Mouse (Mus musculus) cerebellum, adult 18-20 months (tissue): ENCODE data around the gene Snip1.

Experiments used
- DNase-seq, 2 experiments: peaks; one replicate each; pipeline ENCODE4 v3.0.0; 2021

Snip1 gene

DNA sequence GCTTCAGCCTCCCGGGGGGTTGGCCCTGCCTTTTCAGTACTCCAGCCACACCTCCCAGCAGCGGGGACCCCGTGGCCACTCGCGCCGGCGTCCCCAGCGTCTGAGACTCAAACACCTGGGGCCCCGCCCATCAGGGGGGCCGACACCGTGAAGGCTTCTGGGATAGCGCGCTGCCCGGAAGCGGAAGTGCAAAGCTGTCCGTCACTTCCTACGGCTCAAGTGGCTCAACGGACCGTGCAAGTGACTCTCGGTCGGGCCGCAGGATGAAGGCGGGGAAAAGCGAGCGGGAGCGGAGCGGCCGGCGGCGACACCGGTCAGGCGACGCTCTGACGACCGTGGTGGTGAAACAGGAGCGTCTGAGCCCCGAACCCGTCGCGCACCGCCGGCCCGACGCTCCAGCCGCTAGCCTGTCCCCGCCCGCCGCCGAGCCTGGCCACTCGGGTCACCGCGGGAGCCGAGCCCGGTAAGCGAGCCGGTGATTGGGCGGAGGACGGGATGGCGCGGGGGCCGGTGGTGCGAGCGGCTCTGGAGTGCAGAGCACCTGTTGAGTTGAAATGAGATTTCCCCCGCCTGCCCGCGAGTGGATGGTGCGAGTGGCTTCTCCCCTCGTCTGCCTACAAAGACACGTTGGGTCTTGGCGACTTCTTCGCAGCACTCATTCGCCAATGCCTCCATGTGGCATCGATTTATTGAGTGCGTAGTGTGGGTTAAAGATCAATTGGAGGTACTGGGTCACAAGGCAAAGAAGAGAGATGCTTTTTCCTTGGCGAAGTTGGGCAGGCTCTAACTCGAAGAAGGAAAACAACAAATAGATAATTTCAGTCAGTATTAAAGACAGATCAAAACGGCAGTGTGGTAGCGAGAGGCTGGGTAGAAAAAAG is at the start of gene Snip1:
Gene Snip1 (plus strand): TSS at position 183 of the 881 bp plus-strand sequence.
- peak; percentile 93 to 96 for DNase-seq

DNA sequence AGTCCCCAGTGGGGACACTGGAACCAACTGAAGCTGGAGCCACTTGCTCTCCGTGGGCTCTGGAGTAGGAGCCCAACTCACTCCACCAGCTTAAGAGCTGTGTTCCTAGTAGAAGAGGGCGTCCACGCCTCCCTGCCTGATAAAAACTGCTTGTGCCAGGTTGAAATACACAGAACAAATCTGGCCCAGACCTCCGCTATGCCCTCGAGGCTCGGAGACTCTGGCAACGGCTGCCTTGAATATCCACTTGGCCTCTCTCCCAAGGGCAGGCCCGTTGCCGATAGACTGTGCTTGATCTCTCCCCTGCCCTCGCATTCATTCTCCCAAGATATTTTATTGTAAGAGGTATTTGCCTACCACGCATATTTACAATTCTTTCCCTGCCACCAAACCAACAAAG is 49.0 kb upstream of the Snip1 start:
- no peak for DNase-seq

DNA sequence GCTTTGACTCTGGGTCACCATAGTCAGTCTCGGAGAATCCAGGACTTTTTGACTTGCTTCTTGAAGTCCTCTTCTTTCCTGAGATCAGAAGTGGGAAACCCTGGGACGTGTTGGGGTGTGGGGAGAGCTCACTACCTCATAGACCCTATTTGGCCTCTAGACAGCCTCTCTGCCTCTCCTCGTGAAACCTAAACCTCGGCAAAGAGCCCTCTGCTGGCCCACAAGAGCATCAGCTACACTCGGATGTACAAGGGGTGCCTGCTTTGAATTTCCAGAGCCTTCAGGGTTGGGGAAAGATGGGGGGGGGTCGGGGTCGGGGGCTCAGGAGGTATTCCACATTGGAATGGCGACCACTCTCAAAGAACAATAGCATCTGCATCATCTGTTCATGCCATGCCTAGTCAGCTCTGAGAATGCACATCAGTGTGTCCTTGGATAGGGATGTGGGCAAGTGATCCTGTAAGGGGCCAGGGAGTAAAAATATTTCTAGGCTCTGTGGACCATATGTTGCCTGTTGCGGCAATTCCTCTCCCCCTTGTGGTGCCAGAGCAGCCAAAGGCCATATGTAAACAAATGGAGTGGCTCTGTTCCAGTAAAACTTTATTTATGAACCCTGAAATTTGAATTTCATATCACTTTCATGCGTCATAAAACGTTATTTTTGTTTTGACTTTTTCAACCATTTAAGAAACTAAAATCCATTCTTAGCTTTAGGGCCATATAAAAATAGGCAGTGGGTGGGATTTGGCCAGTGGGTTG is 45.5 kb upstream of the Snip1 start:
- DNase-seq = no peak

DNA sequence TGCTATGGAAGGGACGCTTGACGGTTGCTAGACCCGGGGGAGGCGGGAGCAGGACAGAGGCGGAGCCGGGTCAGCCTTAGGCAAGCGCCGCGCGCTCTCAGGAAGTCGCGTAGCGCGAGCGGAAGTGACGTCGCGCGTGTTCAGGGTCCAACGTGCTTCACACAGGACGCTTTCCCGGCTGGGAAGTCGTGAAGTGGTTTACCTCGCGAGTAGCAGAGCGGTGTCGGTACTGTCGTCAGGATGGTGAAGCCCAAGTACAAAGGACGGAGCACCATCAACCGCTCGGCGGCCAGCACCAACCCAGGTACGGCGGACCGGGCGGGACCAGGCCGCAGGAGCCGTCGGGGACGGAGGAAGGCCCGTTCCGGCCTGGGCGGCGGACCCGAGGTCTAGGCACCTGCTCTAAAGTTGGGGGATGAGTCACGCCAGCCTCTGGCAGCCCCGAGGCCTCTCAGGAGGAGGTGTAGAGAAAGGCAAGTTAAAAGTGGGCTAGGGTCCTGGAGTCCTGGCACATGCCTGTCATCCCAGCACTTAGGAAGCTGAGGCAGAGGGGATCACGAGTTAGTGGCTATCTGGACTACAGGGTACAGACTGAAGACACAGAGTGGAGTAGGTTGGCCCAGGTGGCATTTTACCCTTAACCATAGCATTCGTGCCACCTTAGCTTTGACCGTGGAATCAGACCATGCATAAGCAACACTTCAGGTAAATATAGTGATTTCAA is 36.4 kb upstream of the Snip1 start:
- DNase-seq = peak; percentile 94 to 96

DNA sequence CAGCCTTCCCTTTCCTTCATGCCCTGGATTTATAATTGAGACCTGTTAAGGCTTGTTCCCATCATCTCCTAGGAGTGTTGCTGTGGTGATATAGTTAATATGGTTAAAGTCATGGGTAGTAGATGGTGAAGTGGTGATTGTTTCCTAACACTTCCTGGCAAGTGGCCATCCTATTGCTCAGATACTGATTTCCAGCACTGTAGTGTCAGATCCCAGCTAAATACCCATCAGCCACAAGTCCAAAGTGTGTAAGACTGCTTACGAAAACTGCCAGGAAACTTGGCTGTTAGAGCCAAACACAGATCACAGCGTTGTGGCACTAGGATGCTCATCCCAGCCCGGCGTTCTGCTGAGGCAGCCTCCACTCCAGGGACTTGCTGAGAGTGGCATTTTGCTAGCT is 32.1 kb upstream of the Snip1 start:
- DNase-seq = no peak

DNA sequence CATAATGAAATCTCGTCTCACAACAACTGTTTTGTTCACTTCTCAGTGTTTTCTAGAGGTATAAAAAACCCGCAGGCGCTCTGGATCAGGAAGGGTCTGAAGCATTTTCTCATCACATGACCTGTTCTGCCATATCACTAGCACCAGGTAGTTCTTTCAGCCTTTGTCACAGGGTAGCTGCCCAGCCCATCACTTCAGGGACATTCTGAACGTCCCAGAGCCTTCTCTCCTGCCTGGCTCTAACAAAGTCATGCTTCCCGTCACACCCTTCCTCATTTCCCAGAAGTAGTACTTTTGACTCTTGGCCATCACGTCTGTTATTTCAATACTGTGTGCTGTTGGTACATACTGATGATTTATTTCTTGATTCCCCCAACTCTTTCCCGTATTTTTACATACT is 22.0 kb upstream of the Snip1 start:
- DNase-seq = no peak

DNA sequence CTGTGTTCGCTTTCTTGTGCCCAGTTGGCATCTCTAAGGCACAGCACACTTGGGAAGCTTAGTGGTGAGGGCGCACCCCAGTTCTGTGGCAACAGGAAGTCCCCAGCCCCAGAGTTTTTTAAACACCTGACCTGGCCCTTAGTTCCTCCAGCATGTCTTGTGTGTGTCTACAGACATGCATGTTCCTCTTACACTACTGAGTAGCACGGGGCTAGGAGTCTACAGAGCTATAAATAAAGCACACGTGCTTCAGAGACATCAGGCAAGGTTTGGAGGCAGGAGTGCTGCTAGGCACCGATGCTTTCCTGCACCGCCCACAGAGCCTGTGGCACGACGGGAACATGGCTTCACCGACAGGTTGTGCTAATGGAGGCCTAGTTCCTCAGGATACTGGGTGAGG is 11.1 kb upstream of the Snip1 start:
- no peak for DNase-seq

DNA sequence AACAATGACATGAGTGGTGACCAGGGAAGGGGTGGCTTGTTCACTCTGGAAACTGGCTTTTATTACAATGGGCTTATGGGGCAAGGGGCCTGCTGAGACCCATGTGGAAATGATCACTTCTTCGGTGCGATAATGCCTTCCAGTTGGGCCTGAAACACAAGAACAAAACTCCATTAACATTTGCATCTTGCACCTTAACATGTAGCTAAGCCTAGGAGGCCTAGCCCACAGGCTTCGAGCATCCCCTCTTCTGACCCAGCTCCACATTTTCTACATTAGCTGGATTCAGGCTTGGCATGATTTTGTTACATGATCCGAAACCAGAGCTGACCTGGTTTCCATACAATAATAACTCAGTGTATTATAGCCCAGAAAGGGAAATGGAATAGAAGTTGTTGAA is 10.0 kb upstream of the Snip1 start:
- no peak for DNase-seq

DNA sequence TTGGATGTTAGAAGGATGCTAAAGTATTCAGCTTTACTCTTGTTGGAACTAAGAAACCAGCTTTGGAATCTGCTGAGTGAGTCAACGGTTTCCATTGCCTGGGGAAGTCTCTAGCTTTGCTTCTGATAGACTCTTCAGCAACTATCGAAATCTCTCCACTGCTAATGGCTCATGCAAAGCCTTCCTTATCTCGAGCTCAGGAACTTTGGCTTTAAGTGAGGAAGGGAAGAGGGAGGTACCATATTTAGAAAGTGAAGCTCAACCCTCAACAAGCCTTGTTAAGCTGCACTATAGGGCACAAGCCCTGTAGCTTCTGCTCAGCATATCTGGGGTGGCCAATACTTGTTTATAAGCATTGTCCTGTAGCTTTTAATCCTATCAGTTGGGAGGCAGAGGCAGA is 9.2 kb upstream of the Snip1 start:
- DNase-seq = no peak

DNA sequence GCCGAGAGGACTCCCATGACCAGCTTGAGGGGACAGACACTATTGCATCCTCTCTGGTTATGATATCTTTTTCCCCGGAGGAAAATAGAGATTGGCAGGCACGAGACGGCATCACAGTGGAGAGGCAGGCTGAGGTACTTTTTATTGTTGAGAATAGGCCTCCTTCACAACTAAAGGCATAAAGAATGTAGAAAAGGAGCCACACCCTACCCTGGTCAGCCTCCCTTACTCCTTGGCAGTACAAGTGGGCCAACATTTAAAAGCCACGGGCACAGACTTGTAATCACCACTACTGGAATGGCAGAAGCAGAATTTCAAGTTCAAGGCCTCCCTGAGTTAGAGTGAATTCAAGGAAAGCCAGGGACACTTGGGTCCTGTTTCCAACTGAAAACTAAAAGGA is 8.4 kb upstream of the Snip1 start:
- DNase-seq = no peak

DNA sequence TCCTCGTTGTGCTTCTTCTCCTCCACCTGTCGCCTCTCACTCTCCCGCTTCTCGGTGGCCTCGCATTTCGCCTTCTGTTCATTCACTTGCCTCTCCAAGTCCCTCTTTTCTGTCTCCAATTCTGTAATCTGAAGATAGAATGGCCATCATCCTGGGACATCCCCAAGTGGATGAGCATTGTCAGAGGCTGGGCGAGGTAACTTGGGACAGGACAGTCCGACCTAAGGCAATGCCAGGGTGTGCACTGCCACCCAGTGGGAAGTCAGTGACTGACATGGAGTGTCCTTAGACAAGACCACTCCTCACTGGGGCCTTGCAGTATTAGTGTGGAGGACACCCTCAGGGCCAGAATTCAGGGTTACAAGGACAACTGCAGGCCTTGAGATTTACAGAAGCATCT is 7.4 kb upstream of the Snip1 start:
- peak; percentile 29 to 33 for DNase-seq

DNA sequence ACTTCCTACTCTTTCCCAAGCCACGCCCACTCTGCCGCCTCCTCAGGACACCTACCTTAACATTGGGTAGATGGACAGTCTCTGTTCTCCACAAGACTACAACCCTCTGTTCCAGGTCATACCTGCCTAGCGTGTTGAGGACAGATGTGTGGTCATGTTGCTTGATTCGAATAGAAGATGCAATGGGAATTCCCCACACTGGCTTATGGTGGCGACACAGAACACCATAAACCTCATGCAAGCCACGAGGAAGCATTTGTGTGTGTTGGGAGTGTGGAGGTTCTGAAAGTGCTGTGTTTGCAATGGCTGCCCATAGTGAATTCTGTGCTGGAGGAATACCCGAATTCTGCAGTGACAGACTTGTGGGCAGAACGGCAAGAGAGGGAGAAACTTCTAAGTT is 2.6 kb upstream of the Snip1 start:
- DNase-seq = no peak

DNA sequence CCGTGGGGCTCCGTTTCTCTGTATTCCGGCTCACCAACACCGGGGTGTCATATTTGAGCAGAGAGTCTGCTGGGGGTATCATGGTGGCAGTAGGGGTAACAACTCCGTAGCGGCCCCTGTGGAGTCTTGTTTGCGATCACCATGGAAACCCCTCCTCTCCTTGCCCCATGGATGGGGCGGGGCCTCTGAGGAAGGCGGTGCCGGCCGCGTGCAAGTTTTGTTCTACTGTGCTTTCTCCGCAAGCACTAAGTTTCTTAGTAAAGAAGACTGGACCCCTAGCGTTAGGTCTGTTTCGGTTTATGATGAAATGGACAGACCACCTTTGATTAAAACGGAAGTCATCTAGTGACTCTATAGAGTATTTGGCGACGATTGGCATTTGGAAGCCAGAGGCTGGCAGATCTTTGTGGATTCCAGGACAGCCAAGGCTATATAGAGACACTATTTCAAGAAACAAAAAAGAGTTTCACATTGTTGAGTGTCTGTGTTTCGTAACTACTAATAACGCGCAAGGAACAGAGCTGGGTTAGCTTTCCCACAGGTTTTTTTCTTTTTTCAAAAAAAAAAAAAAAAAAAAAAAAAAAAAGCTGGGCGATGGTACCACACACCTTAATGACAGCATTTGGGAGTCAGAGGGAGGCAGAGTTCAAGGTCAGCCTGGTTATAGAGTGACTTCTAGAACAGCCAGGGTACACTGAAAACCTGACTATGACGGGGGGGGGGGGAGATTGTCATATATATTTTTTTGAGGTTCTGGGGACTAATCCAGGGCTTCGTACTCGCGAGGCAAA is 760 bp upstream of the Snip1 start, which contains the start of gene Dnali1:
Gene Dnali1 (minus strand): TSS at position 187 of the 791 bp plus-strand sequence.
- peak; percentile 52 for DNase-seq

DNA sequence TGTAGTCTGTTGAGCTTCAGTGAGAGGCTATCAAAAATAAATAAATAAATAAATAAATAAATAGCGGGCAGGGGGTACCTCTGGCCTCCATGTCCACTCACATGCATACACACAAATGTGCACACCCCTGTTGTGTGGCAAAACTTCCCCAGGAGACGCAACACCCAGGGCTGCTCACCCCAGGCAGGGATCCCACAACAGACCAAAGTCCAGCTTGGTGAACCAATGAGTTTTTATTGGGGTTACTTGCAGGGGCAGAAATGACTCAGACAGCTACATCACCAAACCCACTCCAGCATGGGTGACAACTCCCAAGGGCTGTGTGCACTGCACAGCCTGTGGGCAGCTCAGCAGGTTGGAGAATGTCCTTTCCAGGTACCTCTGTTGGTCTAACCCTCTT is 11.2 kb downstream of the Snip1 start:
- DNase-seq = no peak

DNA sequence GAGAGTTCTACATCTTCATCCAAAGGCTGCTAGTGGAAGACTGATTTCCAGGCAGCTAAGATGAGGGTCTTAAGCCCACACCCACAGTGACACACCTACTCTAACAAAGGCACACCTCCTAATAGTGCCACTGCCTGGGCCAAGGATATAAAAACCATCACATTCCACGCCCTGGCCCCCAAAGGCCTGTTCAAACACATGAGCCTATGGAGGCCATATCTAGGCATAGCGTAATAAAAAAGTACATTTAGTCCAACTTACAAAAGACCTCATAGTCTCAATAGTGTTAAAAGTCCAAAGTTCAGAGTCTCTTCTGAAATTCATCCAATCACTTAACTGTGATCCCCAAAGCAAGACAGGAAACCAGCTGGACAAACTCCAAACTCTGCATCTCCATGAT is 12.2 kb downstream of the Snip1 start:
- DNase-seq = no peak

DNA sequence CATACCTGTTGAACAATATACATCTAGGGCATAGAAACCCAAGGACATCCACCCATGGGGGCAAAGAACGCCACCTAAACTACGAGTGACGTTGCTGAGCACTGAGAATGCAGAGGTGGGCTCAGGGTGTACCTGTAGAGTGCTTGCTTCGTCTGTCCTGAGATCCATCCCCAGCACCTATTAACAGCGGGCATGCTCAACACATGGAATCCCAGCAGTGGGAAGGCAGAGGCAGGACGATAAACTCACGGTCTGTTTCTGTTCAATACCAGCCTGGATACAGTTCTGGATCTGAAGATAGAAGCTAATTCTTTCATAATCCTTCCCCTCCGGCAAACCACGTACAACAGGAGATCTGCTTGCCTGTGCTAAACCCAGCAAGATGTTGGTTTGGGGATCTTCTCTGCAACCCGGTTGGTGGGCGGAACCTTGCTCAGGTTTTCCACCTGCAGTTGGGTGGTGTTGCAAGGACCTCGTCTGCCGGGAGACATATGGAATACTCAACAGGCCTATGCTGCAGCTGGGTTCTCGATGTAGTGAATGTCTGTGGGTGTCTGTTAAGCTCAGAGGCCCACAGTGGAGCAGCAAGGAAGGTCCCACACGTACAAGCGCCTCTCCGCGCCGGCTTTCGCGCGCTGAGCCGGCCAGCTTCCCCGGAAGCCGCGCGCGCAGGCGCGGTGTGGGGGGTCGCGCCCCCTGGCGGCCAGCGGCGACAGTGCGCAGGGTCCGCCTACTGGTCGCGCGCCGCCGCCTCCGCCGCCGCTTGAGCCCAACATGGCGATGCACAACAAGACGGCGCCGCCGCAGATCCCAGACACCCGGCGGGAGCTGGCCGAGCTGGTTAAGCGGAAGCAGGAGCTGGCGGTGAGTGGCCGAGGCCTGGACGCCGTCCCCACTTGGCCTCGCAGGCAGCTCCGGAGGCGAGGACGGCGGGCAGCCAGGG is 18.2 kb downstream of the Snip1 start, which contains the start of gene Meaf6:
Gene Meaf6 (plus strand): TSS at position 732 of the 943 bp plus-strand sequence.
- peak; percentile 87 to 98 for DNase-seq

DNA sequence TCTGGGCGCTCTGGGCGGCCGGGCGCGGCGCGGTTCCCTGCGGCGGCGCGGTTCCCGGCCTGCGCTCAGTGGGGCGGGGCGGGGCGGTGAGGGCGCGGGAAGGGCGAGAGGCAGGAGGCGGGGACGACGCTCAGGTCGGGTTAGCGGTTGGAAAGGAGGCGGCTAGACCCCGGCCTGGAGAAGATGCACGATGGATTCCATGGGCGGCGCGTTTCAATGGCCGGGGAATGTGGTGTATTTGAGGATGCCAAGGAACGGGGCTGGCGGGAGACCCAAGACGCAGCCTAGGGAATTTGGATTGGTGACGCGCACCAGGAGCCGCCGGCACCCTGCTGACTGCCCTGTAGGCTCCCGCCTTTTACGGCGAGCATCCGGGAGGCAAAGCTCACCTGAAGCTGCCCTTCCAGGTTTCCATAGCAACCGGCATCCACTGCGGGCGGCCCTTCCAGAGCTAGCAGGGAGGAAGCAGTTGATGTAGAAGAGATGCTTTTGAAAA is 18.9 kb downstream of the Snip1 start:
- DNase-seq = peak in 1 of 2 experiments; percentile 74

DNA sequence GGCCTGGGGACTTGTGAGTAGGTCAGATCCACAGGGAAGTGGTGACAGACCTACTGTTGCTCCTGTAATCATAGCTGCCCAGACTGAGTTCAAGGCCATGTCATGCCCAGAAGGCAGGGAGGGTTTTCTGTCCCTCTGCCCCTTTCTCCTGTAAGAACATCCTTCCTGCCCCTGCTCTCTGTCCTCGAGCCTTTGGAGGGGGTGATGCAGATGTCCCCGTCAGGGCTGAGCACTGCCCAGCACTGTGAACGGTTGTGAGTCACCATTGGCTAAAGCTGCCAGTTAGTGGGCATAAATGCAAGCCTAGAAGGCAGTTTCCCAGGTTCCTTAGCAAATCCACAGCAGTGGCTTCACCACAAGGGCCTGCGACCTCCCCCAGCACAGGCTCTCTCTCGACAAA is 26.6 kb downstream of the Snip1 start:
- DNase-seq = no peak

DNA sequence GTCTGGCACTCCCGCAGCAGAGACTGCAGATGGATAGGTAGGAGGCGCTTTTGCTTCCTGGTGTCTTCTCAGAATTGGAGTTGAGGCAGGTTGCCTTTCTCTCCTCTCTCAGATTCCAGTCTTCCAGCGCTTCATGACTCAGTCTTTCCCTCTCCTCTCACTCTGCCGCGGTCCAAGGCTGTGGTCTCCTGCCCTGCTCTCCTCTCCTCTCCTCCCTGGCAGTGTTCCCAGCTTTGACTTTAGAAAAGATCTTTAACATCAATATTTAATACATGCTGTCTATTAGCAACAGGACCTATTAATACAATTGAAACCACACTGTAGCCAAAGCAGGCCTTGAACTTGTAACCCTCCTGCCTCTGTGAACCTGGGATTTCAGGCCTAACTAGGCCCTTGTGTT is 29.6 kb downstream of the Snip1 start:
- DNase-seq = no peak

DNA sequence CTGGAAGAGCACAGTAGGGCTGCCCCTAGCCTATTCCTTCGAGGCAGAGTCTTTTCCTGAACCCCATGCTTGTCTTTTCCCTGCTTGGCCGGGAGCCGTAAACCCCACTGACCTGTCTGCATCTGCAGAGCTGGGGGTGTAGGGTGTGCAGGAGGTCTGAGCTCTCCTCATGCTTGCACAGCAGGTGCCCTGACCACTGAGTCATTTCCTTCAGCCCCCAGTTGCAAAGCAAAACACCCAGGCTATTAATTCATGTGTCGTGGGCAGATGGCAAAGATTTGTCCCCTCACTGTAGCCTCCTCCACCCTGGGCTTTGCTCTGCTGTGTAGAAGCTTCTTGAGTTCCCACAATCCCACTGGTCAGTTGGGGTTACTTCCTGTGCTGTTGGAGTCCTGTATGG is 30.9 kb downstream of the Snip1 start:
- no peak for DNase-seq

DNA sequence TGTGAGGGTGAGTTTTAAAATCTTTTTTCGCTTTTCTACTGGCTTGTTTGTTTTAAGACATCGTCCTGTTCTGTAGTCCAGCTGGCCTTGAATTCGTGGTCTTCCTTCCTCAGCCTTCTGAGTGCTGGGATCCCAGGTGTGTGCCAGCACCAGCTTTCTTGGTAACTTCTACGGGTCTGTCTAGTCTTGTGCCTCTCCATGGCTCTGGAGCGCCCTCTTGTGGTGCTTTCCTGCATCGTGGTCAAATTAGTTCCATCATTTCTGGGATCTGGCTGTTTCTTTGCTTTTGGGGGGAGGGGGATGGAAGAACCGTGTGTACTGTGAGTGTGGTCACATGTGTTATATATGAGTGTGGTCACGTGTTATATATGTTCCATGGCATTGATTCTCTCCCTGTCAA is 33.0 kb downstream of the Snip1 start:
- peak; percentile 80 to 84 for DNase-seq
